Mouse (Mus musculus): Measurements from ENCODE around the gene Qrich2. TPM values are rescaled to one million over a fixed set of nuclear protein-coding genes. Genes with fewer than 3 reads are reported as not detected.

Gene Qrich2
- total and polyA plus RNA-seq, 3 experiments = 0.11 TPM; not detected in 2

GRCm38 (mm10) chr11:116506151-116506875, 40.3 kb upstream of the Qrich2 start:
- H3K79me2 ChIP-seq (ENCODE audit: control insufficient read depth, insufficient read depth, low read length, poor library complexity) = no peaks in the 10 kb centered on the region; the same call in 1 of the 2 replicates
- peak overlapping the region; percentile 100 for H3K27ac ChIP-seq (ENCODE audit: control insufficient read depth, low read depth, low read length)
- peaks cover 19 to 35% of the 10 kb centered on the region in 2 experiments for H3K4me1 ChIP-seq (ENCODE audit: control insufficient read depth in 1 of 2, insufficient read depth in 2 of 2, low read length in 2 of 2)
- H3K36me3 ChIP-seq (ENCODE audit: control insufficient read depth in 1 of 2, insufficient read depth in 2 of 2, low read length in 2 of 2) = peaks cover 0 to 25% of the 10 kb centered on the region in 2 experiments; a peak in 2 of 4 replicates
- peak overlapping the region; percentile 78 for H3K9ac ChIP-seq (ENCODE audit: control insufficient read depth, low read depth, low read length, poor library complexity, severe bottlenecking)
- H3K9me3 ChIP-seq (replicated peaks; ENCODE audit: insufficient read depth, low read length) = no peaks in the 10 kb centered on the region
- DNase-seq (ENCODE audit: low read depth, low spot score) = peak; percentile 98
- H3K27me3 ChIP-seq (ENCODE audit: control insufficient read depth in 1 of 2, insufficient read depth in 2 of 2, low read length in 2 of 2) = no peaks in the 10 kb centered on the region
- H3K4me3 ChIP-seq (ENCODE audit: control insufficient read depth in 1 of 2, insufficient read depth in 1 of 2, low read depth in 2 of 2, low read length in 2 of 2) = peak overlapping the region; percentile 11 to 41; a peak in 3 of 4 replicates
- peak; percentile 89 for TF ChIP-seq RCOR1 (IDR thresholded peaks at IDR 0.05; ENCODE audit: low read depth, low read length)
- TF ChIP-seq MAZ (IDR thresholded peaks at IDR 0.05; ENCODE audit: low read depth, low read length) = peak; percentile 90
- peak; percentile 92 for TF ChIP-seq BHLHE40 (IDR thresholded peaks at IDR 0.05; ENCODE audit: borderline replicate concordance, low read depth, low read length)
- peak; percentile 77 for TF ChIP-seq MAFK (IDR thresholded peaks at IDR 0.05; ENCODE audit: borderline replicate concordance, low read depth, low read length)
- peak; percentile 85 for TF ChIP-seq ZMIZ1 (IDR thresholded peaks at IDR 0.05; ENCODE audit: low read depth, low read length)
- no peak for TF ChIP-seq POLR2AphosphoS5 (IDR thresholded peaks at IDR 0.05; ENCODE audit: borderline replicate concordance, low read depth, low read length)
- TF ChIP-seq UBTF (IDR thresholded peaks at IDR 0.05; ENCODE audit: borderline replicate concordance, insufficient read depth, low read depth, low read length) = no peak
- TF ChIP-seq ELF1 (IDR thresholded peaks at IDR 0.05; ENCODE audit: low read depth, low read length) = peak; percentile 87
- peak; percentile 55 for TF ChIP-seq NELFE (IDR thresholded peaks at IDR 0.05; ENCODE audit: low read depth, low read length)
- no peak for TF ChIP-seq RAD21 (IDR thresholded peaks at IDR 0.05; ENCODE audit: low read depth, low read length)
- TF ChIP-seq GABPA (IDR thresholded peaks at IDR 0.05; ENCODE audit: low read depth, low read length) = no peak
- TF ChIP-seq ETS1 (IDR thresholded peaks at IDR 0.05; ENCODE audit: low read depth, low read length) = peak; percentile 99
- peak; percentile 78 for TF ChIP-seq TBP (IDR thresholded peaks at IDR 0.05; ENCODE audit: low read depth, low read length)
- TF ChIP-seq KAT2A (conservative IDR thresholded peaks at IDR 0.05; ENCODE audit: low read depth, low read length) = peak; percentile 56
- peak; percentile 99 for TF ChIP-seq MYB (IDR thresholded peaks at IDR 0.05; ENCODE audit: low read depth, low read length)
- TF ChIP-seq CHD1 (IDR thresholded peaks at IDR 0.05; ENCODE audit: low read depth, low read length) = no peak
- no peak for TF ChIP-seq ZC3H11A (IDR thresholded peaks at IDR 0.05; ENCODE audit: low read depth, low read length)
- peak; percentile 96 for TF ChIP-seq TAL1 (IDR thresholded peaks at IDR 0.05; ENCODE audit: low read length)
- TF ChIP-seq SMC3 (IDR thresholded peaks at IDR 0.05; ENCODE audit: low read depth, low read length) = peak; percentile 14; the same call in 1 of the 2 replicates
- peak; percentile 63 for TF ChIP-seq ZNF384 (IDR thresholded peaks at IDR 0.05; ENCODE audit: low read depth, low read length)
- TF ChIP-seq MYC (IDR thresholded peaks at IDR 0.05; ENCODE audit: low read depth, low read length) = peak; percentile 87
- peak; percentile 99 for TF ChIP-seq SIN3A (IDR thresholded peaks at IDR 0.05; ENCODE audit: low read length)
- no peak; the same call in 1 of the 2 replicates for TF ChIP-seq ZKSCAN1 (IDR thresholded peaks at IDR 0.05; ENCODE audit: low read depth, low read length)
- peak; percentile 98 for TF ChIP-seq TCF12 (IDR thresholded peaks at IDR 0.05; ENCODE audit: low read depth, low read length)
- TF ChIP-seq MEF2A (IDR thresholded peaks at IDR 0.05; ENCODE audit: extremely low read depth, insufficient replicate concordance, low read depth, low read length, poor library complexity, severe bottlenecking) = peak; percentile 85; the same call in 1 of the 2 replicates
- TF ChIP-seq HCFC1 (IDR thresholded peaks at IDR 0.05; ENCODE audit: low read depth, low read length) = peak; percentile 70
- no peak for TF ChIP-seq CTCF (IDR thresholded peaks at IDR 0.05 in 2 of 3, conservative IDR thresholded peaks at IDR 0.05 in 1 of 3; ENCODE audit: control insufficient read depth in 1 of 3, insufficient read depth in 1 of 3, low read depth in 2 of 3, low read length in 3 of 3, poor library complexity in 1 of 3, severe bottlenecking in 1 of 3)
- no peak for TF ChIP-seq USF2 (IDR thresholded peaks at IDR 0.05; ENCODE audit: borderline replicate concordance in 1 of 2, insufficient read depth in 1 of 2, low read depth in 1 of 2, low read length in 2 of 2)
- TF ChIP-seq CHD2 (IDR thresholded peaks at IDR 0.05; ENCODE audit: low read length) = peak; percentile 44; the same call in 1 of the 2 replicates
- 0 out of 2 replicates have a peak, but pooled peaks have one; percentile 10 for TF ChIP-seq NRF1 (IDR thresholded peaks at IDR 0.05; ENCODE audit: insufficient read depth, low read depth, low read length, poor library complexity, severe bottlenecking)
- TF ChIP-seq EP300 (IDR thresholded peaks at IDR 0.05; ENCODE audit: low read depth in 1 of 2, low read length in 2 of 2) = peak in 1 of 2 experiments; percentile 100
- peak; percentile 85 for TF ChIP-seq MAX (IDR thresholded peaks at IDR 0.05; ENCODE audit: low read length)
- peak; percentile 69 for TF ChIP-seq POLR2AphosphoS2 (IDR thresholded peaks at IDR 0.05; ENCODE audit: low read length)
- peak; percentile 100 for TF ChIP-seq GATA1 (IDR thresholded peaks at IDR 0.05; ENCODE audit: low read depth, low read length)
- TF ChIP-seq POLR2A (IDR thresholded peaks at IDR 0.05; ENCODE audit: control insufficient read depth in 1 of 2, insufficient read depth in 1 of 2, low read depth in 1 of 2, low read length in 2 of 2, poor library complexity in 1 of 2) = peak; percentile 33 to 73; a peak in 2 of 4 replicates

All from MEL (cell line).